Mouse (Mus musculus) natural killer cell, adult 2 months (primary cell): ENCODE measurements around the gene Efna1.

Source experiments
- DNase-seq, 2 experiments: peaks; one replicate each; pipeline ENCODE4 v3.0.0; 2022; ENCODE audit warnings: low spot score in 2 of 2

Gene Efna1

DNA sequence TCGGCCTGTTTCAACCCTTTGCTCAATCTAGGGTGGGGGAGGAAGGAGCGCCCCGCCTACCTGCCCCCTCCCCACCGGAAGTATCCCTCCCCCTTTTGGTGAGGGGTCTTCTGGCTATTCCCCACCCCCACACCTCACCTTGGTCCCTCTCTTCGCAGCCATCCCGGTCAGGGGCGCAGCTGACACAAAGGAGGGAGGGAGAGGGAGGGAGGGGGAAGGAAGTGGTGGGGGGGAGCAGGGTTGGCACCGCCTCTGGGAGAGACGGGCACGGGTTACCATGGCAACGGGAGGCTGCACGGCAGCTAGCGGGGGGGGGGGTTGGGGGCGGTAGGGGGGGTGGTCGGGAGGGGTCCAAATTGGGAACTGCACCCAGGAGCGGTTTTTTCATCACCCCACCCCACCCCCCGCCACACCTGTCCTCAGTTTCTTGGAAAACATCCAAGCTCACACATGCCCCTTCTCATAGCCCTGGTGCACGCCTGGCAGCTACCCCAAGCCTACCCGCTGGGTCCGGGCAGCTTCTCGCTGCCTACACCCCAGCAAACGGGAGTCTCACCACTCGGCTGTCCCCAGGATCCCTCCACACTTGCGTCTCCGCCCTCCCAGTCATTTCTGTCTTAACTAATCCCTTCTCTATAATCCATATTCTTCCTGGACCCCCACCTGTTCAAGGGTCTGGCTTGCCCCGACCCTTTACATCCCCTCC lies 35.8 kb downstream of the Efna1 start:
- DNase-seq, result no peak

DNA sequence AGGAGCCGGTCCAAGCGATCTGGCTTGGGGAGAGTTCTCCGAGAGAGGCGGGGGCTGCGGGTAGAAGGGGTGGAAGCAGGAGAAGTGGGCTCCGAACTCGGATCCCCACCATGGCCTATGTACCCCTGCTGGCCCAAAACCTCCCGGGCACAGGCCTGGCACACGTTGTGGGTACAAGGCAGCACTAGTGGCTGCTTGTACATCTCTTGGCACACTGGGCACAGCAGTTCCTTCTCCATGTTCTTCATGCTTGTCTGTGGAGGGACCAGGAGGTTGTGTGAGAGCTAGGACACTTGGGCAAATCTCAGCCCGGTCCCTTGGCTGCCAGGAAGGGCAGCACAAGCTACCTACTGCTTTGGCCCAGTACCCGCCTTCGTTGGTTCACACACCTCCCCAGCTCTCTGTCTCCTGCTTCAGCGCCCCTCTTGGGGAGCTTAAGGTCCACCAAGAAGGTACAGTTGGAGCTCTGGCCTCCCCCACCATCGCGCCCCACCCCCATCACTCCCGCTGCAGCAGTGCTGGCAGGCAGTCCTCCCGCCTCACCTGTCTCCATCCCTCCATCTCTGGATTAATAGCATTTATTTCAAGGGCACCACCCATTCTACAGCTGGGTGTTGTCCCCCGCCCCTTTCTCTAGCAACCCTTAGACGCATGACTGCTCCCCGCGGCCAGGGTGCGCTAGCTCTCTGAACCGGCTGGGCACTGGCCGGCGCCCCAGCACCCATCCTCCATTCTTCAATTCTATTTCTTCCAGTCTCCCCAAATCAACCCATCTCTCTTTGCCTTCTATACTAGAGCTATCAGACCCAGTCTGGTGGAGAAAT lies 36.6 kb downstream of the Efna1 start:
- DNase-seq, result peak; percentile 49 to 55

DNA sequence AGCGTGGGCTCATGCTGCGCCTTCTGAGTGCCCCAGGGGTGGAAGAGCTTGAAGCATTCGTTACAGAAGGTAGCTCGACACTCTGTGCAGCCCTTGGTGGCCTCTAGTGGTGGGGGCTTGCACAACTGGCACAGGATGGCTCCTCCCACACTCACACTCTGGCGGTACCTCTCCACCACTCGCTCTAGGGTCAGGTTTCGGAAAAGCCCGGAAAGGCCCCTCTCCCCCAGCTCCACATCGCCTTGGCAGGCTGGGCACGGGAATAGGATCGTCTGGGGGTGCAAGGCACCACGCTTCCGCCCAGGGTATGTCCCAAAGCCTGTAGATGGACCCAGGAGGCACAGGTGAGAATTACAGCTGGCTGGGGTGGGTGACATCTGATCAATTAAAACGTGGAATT lies 37.3 kb downstream of the Efna1 start:
- peak; percentile 68 to 77 for DNase-seq

DNA sequence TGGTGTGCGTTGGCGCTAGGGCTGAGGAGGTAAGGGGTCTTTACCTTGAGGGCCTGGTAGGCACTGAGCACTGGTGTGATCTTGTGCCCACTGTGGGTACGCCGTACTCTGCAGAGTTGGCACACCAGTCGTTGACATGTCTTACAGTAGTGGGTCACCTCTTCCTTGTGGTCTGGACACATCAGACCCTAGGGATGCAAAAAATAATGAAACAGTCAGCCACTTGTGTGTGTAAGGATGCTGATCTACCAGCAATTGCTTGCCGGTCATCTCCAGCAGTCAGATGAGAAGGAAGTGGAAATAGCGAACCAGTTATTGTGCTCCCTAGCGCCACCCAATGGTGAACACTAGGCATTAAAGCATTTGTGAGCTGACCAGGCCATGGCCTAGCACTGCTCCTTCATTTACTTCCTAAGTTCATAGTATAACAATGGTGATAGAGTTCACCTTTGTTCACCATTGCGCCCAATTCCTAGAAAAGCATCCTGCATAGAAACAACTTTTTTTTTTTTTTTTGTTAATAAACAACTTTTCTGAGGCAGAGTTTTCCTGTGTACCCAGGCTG lies 38.5 kb downstream of the Efna1 start:
- peak; percentile 76 to 82 for DNase-seq

DNA sequence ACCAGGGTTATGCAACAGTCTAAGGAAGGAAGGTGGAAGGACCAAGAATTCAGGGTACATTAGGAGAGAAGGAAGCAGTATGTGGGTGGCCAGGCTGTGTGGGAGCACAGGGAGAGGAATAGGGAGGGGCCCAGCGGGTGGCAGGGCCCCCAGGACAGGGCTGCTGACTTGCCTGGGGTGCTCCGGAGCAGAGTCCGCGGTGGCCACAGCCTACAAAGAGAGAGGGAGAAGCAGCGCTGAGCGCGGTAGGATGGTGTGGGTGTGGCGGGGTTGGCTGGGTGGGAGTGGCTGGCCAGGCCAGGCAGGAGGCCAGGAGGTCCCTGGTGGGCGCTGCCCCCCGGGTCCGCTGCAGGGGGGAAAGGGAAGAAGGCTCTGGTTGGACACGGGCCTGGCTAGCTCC lies 42.4 kb downstream of the Efna1 start:
- DNase-seq, result no peak

DNA sequence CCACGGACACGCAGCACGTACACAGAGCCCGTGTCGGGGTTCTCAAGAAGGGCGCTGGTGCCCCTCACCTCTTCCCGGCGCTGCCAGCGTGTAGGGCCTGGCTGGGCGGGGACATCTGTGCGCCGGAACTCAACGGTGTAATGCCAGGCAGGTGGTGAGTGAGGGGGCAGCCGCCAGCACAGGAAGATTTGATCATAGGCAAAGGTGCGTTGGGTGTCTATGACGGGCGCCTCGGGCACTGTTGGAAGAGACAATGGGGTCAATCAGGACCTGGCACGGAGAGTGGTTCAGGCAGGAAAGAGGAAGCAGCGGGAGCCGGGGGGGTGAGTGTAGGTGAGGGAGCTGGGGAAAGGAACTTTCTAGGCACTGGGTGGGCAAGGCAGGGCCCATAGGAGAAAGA lies 43.3 kb downstream of the Efna1 start:
- DNase-seq, result no peak

DNA sequence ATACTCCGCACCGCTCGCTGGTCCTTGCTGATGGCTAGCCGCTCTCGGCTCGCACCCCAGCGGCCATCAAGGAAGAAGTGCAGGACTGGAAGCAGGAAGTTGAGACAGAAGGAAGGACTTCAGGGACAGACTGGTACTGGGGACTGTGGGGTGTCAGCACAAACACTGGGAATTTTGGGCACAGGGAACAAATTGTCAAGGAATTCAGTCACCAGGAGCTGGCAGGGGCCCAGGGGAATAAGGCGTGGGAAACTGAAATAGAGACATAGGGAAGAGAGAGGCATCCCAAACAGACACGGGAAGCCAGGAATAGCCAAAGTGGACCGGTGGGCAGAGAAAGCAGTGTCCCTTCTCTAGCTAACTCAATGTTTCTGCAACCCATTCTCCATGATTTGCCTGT lies 44.4 kb downstream of the Efna1 start:
- DNase-seq, result no peak

DNA sequence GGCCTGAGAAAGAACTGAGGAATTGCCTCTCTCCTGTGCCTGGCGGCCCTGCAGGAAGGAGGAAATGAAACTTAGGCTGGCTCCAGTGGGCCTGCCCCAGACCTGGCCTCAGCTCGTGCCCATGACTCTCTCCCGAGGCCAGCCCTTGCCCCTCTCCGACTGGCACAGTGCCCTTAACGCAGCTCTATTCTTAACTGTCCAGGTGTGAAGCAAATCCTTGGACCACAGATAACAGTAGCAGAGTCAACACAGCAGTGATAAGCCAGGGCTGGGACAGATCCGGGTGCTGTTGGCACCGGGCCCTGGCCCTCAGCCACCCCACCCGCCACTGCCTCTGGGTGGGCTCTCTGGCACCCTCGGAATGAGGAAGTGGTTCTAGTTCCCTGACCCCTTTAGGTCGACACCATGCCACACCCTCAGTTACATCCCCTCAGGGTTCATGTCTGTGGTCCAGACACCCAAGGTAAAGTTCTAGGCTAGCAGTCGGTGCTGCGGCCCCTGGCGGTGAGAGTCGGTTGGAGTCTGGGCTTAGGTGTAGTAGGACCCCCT lies 47.3 kb downstream of the Efna1 start:
- DNase-seq, result peak; percentile 46 to 58

DNA sequence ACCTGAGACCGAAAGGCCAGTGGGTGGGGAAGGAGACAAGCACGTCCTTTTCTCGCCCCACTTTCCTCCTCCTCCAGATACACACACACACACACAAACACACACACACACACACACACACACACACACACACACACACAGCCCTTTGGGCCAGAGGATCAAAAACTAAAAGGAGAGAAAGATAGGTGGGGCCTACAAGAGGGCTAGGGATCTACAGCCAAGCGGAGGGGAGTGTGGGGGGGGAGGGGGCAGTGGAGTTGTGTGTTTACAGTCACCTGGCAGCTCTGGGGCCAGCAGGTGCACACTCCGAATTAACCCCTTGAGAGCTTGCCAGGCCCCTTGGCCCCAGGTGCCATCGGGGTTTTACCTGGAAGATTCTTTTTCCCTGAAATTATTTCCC lies 48.3 kb downstream of the Efna1 start:
- DNase-seq, result no peak

DNA sequence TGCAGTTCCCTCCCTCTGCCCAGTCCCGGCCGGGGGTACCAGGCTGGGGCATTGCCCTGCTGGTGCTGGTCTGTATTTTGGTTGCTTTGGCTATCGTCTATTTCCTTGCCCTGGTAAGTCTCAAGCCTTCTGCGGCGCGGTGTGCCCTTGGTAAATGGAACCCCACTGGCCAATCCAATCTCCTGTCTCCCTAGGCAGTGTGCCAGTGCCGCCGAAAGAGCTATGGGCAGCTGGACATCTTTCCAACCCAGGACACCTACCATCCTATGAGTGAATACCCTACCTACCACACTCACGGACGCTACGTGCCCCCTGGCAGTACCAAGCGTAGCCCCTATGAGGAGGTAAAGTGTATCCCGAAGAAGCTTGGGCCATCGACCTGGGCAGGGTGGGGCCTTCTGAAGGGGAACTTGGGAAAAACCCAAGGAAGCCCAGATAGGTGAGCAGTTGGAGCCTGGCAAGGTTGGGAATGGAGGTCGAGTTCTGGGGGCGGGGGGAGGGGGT lies 49.1 kb downstream of the Efna1 start:
- DNase-seq, result no peak

DNA sequence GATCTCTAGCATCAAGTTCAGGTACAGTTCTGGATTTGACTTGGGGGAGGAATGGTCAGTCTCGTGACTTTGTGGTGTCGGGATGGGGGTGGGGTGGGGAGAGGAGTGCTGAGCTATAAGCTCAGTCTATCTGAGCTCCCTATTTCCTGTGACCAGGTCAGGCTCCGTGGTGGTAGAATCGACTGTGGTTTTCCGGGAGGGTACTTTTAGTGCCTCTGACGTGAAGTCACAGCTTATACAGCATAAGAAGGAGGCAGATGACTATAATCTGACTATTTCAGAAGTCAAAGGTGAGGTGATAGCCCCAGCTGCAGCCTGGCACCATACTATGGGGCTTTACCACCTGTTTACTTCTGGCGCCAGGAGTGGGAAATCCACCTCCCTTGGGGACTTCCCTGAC lies 49.6 kb downstream of the Efna1 start:
- DNase-seq, result peak; percentile 73 to 84

DNA sequence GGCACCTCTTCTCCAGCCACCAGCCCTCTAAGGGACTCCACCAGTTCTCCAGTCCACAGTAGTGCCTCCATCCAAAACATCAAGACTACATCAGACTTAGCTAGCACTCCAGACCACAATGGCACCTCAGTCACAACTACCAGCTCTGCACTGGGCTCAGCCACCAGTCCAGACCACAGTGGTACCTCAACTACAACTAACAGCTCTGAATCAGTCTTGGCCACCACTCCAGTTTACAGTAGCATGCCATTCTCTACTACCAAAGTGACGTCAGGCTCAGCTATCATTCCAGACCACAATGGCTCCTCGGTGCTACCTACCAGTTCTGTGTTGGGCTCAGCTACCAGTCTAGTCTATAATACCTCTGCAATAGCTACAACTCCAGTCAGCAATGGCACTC lies 50.4 kb downstream of the Efna1 start:
- DNase-seq, result peak; percentile 68 to 87

DNA sequence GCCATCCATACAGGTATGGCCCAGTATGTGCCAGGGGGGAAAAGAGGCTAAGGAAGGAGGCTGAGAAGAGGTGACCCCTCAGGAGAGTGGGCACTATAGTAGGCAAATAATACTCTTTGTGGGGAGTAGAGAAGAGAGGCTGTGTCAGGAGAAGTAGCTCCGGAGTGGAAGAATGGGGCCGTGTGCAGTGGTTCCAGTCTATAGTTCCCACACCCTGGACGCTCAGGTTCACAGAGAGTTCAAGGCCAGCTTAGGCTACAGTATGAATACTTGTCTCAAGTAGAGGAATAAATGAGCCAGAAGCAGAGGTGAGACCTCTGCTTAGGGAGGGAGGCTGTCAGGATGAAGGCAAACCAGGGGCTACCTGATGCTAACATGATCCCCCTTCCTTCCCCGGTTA lies 51.7 kb downstream of the Efna1 start:
- no peak for DNase-seq

DNA sequence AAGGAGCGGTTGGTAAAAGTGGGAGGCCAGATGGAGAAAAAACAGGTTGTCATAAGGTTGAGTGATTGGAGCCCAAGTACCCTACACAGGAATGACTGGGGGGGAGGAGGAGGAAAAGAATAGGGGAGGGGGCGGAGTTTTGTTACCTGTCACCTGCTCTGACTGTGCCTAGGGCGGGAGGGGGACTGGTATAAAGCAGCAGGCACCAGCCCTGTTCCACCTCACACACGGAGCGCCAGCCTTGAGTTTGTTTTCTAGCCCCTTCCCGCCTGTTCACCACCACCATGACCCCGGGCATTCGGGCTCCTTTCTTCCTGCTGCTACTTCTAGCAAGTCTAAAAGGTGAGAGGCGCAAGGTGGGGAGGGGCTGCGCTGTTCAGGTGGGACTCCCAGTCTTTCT lies 52.1 kb downstream of the Efna1 start, which contains the start of gene Muc1:
TSS of gene Muc1 (plus strand) at position 222 of the 400 bp plus-strand sequence.
- DNase-seq, result no peak

DNA sequence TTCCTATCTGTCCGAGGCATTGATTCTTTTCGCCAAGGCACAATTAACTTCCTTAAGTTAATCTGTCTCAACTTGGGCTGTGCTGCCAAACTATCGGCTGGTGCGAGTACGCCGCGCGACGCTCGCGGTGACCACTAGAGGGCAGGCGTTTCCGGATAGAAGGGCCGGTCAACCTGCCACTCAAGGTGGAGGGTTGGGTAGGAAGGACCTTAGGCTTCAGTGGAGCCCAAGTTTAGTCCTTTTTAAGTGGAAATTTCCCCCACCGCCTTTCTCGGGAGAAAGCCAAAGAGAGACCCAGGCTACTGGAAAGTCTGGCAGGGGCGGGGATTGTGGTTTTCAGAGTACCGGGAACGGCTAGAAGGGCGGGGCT lies 52.8 kb downstream of the Efna1 start:
- peak; percentile 86 to 88 for DNase-seq

DNA sequence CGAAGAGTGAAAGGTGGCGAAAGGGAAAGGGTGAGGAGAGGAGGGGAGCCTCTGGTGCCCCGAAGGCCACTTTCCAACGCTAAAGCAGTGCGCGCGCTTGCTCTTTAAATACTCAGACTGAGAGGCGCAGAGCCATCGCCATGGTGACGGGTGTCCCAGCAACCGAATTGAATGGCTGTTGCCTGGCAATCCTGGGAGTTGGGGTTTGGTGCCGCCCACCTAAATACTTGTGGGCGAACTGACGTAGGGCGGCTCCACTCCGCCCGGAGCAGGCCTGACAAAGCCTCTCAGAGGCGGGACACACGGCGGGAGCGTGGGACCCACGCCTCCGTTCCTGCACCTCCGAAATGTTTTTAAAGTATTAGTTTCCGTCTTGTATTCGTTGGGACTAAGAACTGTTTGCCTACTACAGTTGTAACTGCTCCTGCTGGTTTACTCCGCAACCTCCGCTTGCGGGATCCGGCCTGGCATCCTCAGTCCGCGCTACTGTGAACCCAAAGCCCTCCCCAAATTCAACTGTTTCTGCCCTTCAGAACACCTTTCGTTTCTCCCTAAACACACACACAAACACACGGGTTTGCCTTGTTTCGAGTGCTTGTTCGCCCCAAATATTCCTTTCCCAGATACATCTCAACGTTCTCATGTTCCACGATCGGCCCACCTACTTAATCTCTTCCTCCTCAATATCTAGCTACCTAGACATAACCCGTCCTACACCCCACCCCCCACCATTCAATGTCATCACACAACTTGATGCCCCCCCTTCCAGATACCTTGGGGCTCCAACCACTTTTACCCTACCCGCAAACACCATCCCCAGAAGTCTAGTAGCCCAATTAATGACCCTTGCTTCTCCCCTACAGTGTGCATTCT lies 53.4 kb downstream of the Efna1 start:
- DNase-seq, result peak; percentile 69 to 74

DNA sequence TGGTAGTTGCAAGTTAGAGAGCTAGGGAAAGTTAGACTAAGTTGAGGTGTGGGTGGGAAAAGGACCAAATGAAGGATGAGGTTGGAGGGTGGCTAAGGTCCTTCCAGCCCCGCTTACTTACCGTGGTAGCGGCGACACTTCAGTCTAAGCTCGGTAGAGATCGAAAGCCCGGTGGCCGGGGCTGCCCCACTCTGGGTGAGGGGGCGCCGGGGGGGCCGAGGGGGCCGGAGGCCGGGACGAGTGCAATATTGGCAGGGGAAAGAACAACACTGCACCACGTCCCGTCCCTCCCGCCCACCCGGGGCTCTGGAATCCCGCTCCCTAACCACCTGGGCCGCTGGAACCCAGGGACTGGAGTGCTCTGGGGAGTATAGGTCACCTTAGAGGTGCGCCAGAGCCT lies 54.0 kb downstream of the Efna1 start, which contains the start of gene Mtx1:
TSS of gene Mtx1 (minus strand) at position 189 of the 400 bp plus-strand sequence.
- no peak for DNase-seq

DNA sequence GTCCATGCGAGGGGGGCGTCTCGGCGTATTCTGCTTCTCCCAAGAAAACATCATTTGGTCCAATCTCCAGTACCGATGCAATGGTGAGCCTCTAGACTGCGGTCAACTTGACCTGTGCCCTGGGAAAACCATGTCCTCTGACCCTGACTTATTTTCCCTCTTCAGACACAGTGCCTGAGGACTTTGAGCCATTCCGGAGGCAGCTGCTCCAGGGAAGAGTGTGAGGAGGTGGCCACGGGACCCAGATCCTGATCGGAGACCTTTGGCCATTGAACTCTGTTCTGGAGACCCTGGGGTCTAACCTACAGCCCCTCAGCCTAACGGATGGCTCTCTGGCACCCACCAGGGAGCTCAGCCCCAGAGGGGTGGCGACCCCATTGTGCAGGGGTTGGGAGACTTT lies 54.6 kb downstream of the Efna1 start:
- no peak for DNase-seq

DNA sequence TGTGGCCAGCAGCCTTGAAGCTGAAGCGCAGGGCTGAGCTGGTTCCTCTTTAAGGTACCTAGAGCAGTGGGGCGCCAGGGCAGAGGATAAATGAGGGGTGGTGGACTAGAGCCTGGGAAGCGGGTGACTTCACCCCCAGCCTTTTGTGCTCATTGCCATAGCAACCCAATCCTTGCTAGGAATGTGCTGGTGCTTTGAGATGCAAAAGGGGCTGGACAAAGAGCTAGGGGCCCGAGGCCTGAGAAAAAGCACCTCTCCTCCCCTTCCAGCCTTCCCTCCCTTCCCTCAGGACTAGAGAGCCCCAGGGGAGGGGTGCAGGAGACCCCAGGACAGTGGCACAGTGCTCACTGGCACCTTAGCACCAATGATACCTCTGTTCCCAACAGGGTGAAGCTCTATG lies 55.0 kb downstream of the Efna1 start:
- no peak for DNase-seq

DNA sequence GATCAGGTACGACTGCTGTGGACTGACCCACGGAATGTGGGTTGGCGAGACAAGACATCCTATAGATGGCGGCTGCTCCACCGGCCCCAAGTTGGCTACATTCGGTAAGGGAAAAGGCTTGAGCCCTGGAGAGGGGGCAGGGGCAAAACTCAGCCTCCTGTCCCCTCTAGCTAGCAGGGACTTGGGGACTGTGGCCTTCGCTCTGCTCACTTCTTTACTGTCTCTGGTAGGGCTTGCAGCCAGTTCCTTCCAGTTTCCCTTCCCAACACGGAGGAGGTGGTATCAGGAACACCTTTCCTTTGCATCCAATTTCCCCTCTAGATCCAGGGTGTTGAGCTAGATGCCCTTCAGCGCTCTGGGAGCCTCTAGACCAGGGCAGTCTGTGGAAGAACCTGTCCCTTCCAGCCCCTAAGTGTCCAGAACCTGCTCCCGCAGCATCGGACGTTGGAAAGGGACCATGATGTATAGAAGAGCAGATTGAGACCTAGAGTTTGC lies 55.6 kb downstream of the Efna1 start:
- DNase-seq, result no peak

DNA sequence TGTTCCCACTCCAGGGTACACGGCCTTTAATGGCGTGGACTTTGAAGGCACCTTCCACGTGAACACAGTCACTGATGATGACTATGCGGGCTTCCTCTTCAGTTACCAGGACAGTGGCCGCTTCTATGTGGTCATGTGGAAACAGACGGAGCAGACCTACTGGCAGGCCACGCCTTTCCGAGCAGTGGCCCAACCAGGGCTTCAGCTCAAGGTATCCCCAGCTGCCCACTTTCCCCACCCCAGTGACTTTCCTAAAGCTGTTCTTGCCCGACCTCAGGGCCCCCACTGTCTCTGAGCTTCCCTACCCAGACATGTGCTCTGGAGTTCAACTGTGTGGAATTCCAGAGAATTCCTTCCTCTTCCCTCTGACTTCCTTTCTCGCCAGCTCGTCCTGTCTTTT lies 56.1 kb downstream of the Efna1 start:
- DNase-seq, result no peak
